Mouse (Mus musculus) ES-Bruce4 (cell line): Measurements from ENCODE around the gene Ensa. TPM values are rescaled to one million over a fixed set of nuclear protein-coding genes. Genes with fewer than 3 reads are reported as not detected.
A peak's percentile ranks its signal among the peaks of the same experiment; 100 is the strongest.
"Not testable (repeated sequence)": the region's sequence is repeated elsewhere in the genome, so short reads cannot be mapped to it uniquely, and the experiment has no call there.

Experiments
- H3K27ac ChIP-seq: 2 replicates; pipeline ENCODE4 v1.5.1; 2012; ENCODE audit warnings: low read length, inconsistent platforms; ENCODE audit not compliant: insufficient read depth
- H3K27me3 ChIP-seq: 2 replicates; pipeline ENCODE4 v1.6.1; 2012; ENCODE audit warnings: mild to moderate bottlenecking, low read length, inconsistent platforms; ENCODE audit not compliant: control insufficient read depth, poor library complexity, insufficient read depth, severe bottlenecking
- H3K36me3 ChIP-seq: 2 replicates; pipeline ENCODE4 v1.6.1; 2012; ENCODE audit warnings: inconsistent platforms, mild to moderate bottlenecking, low read length, moderate library complexity; ENCODE audit not compliant: control insufficient read depth, poor library complexity, insufficient read depth, severe bottlenecking
- H3K4me1 ChIP-seq: one replicate; pipeline ENCODE4 v1.8.1; 2011; ENCODE audit warnings: low read length; ENCODE audit not compliant: control insufficient read depth, insufficient read depth
- H3K4me3 ChIP-seq: 2 replicates; pipeline ENCODE4 v1.5.1; 2011; ENCODE audit warnings: low read depth, mild to moderate bottlenecking, low read length
- H3K9ac ChIP-seq: 2 replicates; pipeline ENCODE4 v1.6.1; 2012; ENCODE audit warnings: low read depth, mild to moderate bottlenecking, inconsistent platforms; ENCODE audit not compliant: poor library complexity, severe bottlenecking
- H3K9me3 ChIP-seq: replicated peaks from 2 replicates; pipeline ENCODE4 v1.6.1; 2012; ENCODE audit warnings: mild to moderate bottlenecking, low read length, inconsistent platforms; ENCODE audit not compliant: control insufficient read depth, poor library complexity, insufficient read depth, severe bottlenecking
- CTCF ChIP-seq: IDR thresholded peaks from one replicate; pipeline ENCODE4 v1.8.1; 2011; ENCODE audit warnings: low read depth, low read length
- EP300 ChIP-seq: IDR thresholded peaks from 2 replicates; pipeline ENCODE4 v1.6.1; 2011; ENCODE audit warnings: low read depth, low read length; ENCODE audit not compliant: insufficient read depth
- POLR2A ChIP-seq: IDR thresholded peaks from one replicate; pipeline ENCODE4 v1.8.1; 2011; ENCODE audit warnings: low read length; ENCODE audit not compliant: insufficient read depth
- polyA plus RNA-seq: library from polyadenylated mRNA; stranded (reverse); fragments of >200 nt; gene quantifications from 2 replicates; pipeline ENCODE4 v1.2.4, GENCODE M21; 2011; ENCODE audit warnings: low read depth; ENCODE audit not compliant: missing spikeins, insufficient read depth, insufficient read length

The Ensa gene
- polyA plus RNA-seq, 1 experiment: 67.4 TPM

DNA sequence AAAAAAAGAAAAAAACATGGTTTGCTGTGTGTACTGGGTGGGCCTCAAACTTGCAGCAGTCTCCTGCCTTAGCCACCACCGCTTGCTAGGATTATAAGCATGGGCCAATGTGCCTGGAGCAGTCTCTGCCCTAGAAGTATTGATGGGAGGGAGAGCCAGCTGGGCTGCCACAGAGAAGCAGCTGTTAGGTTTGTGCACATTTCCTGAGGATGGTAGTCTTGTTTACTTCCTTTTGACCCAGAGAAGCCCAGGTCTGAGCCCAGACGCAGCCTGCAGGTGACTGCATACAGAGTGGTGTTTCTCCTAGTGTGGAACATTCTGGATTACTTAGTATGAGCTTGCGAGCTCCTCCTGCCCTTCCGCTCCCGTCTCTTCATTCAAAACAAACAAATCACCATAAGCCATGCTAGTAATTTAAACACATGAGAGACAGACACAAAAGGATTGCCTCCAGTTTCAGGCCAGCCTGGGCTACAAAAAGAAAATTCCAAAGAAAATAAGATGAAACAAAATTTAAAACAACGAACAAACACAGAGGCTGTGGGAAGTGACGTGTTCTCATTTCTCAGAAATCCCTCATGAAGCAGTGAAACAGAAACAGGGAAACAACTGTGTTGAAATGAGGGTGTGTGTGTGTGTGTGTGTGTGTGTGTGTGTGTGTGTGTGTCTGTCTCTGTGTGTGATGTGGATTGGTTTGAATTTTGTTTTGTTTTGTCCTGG lies 44.0 kb downstream of the Ensa start:
- H3K4me3 ChIP-seq: no peak overlapping the region; the same call in 1 of the 2 replicates

DNA sequence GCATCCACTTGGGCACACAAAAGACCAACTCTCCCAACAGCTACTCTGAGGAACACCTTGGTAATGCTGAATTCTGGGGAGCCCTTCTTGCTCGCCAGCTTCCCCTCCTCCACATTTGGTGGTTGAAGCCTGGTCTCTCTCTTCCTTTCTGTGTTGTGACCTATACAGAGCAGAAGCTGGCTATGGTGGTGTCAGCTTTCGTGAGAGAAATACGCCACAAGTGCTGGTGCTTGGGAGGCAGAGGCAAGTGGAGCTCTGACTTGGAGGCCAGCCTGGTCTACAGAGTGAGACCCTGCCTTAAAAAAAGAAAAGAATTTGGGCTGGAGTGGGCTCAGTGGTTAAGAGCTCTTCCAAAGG lies 44.5 kb downstream of the Ensa start:
- Histone ChIP-seq H3K9ac (peak overlapping the region; percentile 19), H3K27ac (peak overlapping the region; percentile 95), H3K36me3 (peaks cover 13% of the 10 kb centered on the region)

More for the DNA sequence above, 44.0 kb downstream of the Ensa start:
- H3K27ac ChIP-seq: peak overlapping the region; percentile 95
- peak overlapping the region; percentile 19 for H3K9ac ChIP-seq
- H3K9me3 ChIP-seq: no peaks in the 10 kb centered on the region
- peaks cover 8% of the 10 kb centered on the region for H3K4me1 ChIP-seq
- TF ChIP-seq CTCF (no peak), EP300 (no peak), POLR2A (no peak)
- H3K36me3 ChIP-seq: peaks cover 15% of the 10 kb centered on the region
- no peaks in the 10 kb centered on the region for H3K27me3 ChIP-seq

DNA sequence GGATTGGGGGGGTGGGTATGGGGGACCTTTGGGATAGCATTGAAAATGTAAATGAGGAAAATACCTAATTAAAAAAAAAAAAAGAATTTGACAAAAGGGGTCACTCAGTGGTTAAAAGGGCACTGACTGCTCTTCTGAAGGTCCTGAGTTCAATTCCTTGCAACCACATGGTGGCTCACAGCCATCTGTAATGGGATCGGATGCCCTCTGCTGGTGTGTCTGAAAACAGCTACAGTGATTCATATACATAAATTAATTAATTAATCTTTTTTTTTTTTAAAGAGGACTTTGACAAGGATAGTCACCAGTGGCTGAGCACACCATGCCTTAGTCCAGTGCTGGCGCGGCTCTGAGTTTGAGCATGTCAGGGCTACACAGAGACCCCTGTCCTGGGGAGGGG lies 45.6 kb downstream of the Ensa start:
- not testable (repeated sequence) for H3K9me3 ChIP-seq, H3K36me3 ChIP-seq, H3K4me1 ChIP-seq, H3K4me3 ChIP-seq, H3K9ac ChIP-seq, H3K27me3 ChIP-seq
- H3K27ac ChIP-seq: 0 out of 2 replicates have a peak overlapping the region, but pooled peaks have one; percentile 97

More for the DNA sequence above, 44.5 kb downstream of the Ensa start:
- Histone ChIP-seq H3K9me3 (no peaks in the 10 kb centered on the region), H3K4me3 (no peak overlapping the region), H3K4me1 (peaks cover 8% of the 10 kb centered on the region), H3K27me3 (no peaks in the 10 kb centered on the region)
- no peak for TF ChIP-seq POLR2A
- no peak for TF ChIP-seq EP300
- no peak for TF ChIP-seq CTCF

DNA sequence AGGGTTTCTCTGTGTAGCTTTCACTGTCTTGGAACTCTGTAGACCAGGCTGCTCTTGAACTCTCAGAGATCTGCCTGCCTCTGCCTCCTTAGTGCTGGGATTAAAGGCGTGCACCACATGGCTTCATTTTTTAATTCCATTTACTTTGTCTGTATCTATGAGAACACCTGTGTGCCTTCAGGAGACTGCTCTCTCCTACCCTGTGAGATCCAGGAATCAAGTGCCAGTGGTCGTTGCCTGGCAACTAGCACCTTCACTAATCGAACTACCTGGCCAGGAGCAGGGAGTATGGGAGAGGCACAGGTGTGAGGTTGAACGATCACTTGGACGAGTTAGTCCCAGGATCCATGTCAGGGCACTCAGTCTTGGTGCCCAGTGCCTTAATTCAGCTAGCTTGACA lies 46.4 kb downstream of the Ensa start:
- H3K9ac ChIP-seq: no peak overlapping the region
- H3K27ac ChIP-seq: peak overlapping the region; percentile 97
- H3K4me1 ChIP-seq: peaks cover 5% of the 10 kb centered on the region
- TF ChIP-seq POLR2A (no peak), CTCF (no peak), EP300 (no peak)
- no peaks in the 10 kb centered on the region for H3K27me3 ChIP-seq
- H3K36me3 ChIP-seq: no peaks in the 10 kb centered on the region
- H3K4me3 ChIP-seq: no peak overlapping the region
- H3K9me3 ChIP-seq: no peaks in the 10 kb centered on the region

DNA sequence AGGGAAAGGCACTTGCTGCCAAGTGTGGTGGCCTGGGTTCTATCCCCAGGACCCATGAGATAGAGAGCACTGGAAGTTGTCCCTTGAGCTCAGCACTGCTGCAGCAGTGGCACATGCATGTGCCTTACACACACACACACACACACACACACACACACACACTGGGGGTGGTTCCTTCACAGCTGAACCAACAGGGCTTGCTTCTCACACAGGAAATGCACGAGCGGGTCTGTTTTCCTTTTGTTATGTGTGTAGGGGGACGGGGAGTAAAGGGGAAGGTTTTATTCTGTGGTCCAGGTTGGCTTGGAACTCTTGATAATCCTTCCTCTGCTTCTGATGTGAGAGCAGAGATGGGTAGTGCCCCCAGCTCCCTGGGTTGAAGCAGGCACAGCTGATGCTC lies 47.7 kb downstream of the Ensa start:
- no peaks in the 10 kb centered on the region for H3K27me3 ChIP-seq
- peak overlapping the region; percentile 97 for H3K27ac ChIP-seq
- TF ChIP-seq POLR2A (no peak), EP300 (no peak), CTCF (no peak)
- no peaks in the 10 kb centered on the region for H3K36me3 ChIP-seq
- H3K9me3 ChIP-seq: no peaks in the 10 kb centered on the region
- H3K4me3 ChIP-seq: peak overlapping the region; percentile 75
- peak overlapping the region; percentile 70 for H3K9ac ChIP-seq
- peaks cover 8% of the 10 kb centered on the region for H3K4me1 ChIP-seq

DNA sequence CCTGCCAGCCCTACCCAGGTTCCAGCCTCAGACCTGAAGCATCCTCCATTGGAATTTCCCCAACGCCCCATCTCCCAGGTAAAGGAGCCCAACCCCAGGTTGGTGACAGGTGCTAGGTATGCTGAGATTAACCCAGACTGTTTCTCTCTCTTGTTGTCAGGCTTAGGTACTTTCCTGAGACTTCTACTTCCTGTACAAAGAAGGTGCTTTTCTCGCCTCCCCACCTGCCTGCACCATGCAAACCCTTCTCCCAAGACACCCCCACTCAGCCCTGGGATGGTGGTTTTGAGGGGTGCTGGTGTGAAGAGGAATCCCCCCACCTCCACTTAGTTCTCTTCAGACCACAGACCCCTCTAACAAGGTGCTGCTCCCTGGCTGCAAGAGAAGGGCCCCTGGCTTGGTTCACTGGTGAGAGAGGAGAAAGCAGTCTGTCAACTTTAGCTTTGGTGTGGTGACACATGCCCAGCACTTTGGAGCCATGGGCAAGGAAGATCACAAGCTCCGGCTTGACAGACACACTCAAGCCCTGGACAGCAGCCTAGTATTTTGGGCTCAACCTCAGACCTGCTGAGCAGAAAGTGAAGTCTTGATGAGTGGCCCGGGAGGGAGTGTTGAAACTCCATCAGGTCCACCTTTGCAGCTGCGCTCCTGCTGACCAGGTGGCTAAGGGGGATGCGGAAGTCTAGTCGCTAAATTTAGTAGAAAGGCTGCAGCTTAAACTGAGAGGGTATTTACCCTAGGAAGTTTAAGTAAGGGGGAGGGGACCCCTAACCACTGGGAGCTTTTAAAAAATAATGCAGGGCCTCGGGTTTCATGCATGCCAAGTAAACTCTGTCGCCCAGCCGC lies 48.3 kb downstream of the Ensa start:
- Histone ChIP-seq H3K9ac (peak overlapping the region; percentile 70), H3K9me3 (no peaks in the 10 kb centered on the region), H3K4me1 (peaks cover 8% of the 10 kb centered on the region), H3K4me3 (peak overlapping the region; percentile 75), H3K27me3 (no peaks in the 10 kb centered on the region), H3K36me3 (no peaks in the 10 kb centered on the region), H3K27ac (peak overlapping the region; percentile 97)
- TF ChIP-seq POLR2A (no peak), CTCF (no peak), EP300 (no peak)
